Mouse (Mus musculus) hindbrain, embryonic 12.5 days (tissue): Measurements from ENCODE around the gene Supt7l. TPM values are rescaled to one million over a fixed set of nuclear protein-coding genes. Genes with fewer than 3 reads are reported as not detected.
A peak's percentile ranks its signal among the peaks of the same experiment; 100 is the strongest.
"Not testable (repeated sequence)": the region's sequence is repeated elsewhere in the genome, so short reads cannot be mapped to it uniquely, and the experiment has no call there.

ENCODE experiments used
- ATAC-seq: fragments of 200-750 bp; cut with Nextera tagmentation; 2 replicates; pipeline ENCODE4 v1.8.0; 2017; ENCODE audit warnings: moderate TSS enrichment; ENCODE audit not compliant: low FRiP score
- H3K27ac ChIP-seq: fragments of 300-500 bp; sonication (generic); 2 replicates; pipeline ENCODE4 v1.5.1; 2016; ENCODE audit warnings: mild to moderate bottlenecking
- H3K27me3 ChIP-seq: fragments of 300-500 bp; sonication (generic); 2 replicates; pipeline ENCODE4 v1.6.1; 2016; ENCODE audit warnings: mild to moderate bottlenecking
- H3K36me3 ChIP-seq: fragments of 300-500 bp; sonication (generic); 2 replicates; pipeline ENCODE4 v1.6.1; 2016; ENCODE audit warnings: mild to moderate bottlenecking
- H3K4me1 ChIP-seq: fragments of 300-500 bp; sonication (generic); 2 replicates; pipeline ENCODE4 v1.6.1; 2016
- H3K4me2 ChIP-seq: fragments of 300-500 bp; sonication (generic); replicated peaks from 2 replicates; pipeline ENCODE4 v1.6.1; 2016; ENCODE audit warnings: mild to moderate bottlenecking
- H3K4me3 ChIP-seq: fragments of 300-500 bp; sonication (generic); 2 replicates; pipeline ENCODE4 v1.5.1; 2016; ENCODE audit warnings: mild to moderate bottlenecking
- H3K9ac ChIP-seq: fragments of 300-500 bp; sonication (generic); 2 replicates; pipeline ENCODE4 v1.6.1; 2016; ENCODE audit warnings: mild to moderate bottlenecking, moderate library complexity
- H3K9me3 ChIP-seq: fragments of 300-500 bp; sonication (generic); replicated peaks from 2 replicates; pipeline ENCODE4 v1.6.1; 2016; ENCODE audit warnings: mild to moderate bottlenecking
- WGBS: fragments of 180-500 bp; shearing (Covaris S2); methylation state at CpG from one replicate; pipeline ENCODE4 v1.1.7; 2016; 5-methylcytosine and 5-hydroxymethylcytosine counted together
- polyA plus RNA-seq: library from polyadenylated mRNA; unstranded; fragments of >200 nt; fragmentation: Nextera tagmentation; extraction: Ambion mirVana; gene quantifications from 2 replicates; pipeline ENCODE4 v1.2.1, GENCODE M21; 2016

Supt7l gene
- 28.5 and 34.1 TPM in 2 replicates for polyA plus RNA-seq

- 82% methylated on average over 11 of the region's 11 CpGs for WGBS
These were observed at the start of gene Supt7l for GRCm38 (mm10) chr5:31527707-31528106. Gene Supt7l, minus strand, starts transcription at chr5:31527807.

GRCm38 (mm10) chr5:31576539-31576975, 49.0 kb upstream of the Supt7l start:
- Histone ChIP-seq H3K36me3 (no peaks in the 10 kb centered on the region; the same call in 1 of the 2 replicates), H3K4me2 (no peak overlapping the region), H3K27me3 (no peaks in the 10 kb centered on the region), H3K9me3 (no peaks in the 10 kb centered on the region), H3K9ac (no peak overlapping the region), H3K4me1 (peaks cover 1% of the 10 kb centered on the region; the same call in 1 of the 2 replicates), H3K27ac (no peak overlapping the region), H3K4me3 (no peak overlapping the region)
- no peak for ATAC-seq
- 61% methylated on average over 6 of the region's 7 CpGs for WGBS

More at GRCm38 (mm10) chr5:31527707-31528106, at the start of gene Supt7l:
- peak within 1 kb of the TSS; percentile 98 for H3K4me2 ChIP-seq
- peak within 1 kb of the TSS; percentile 81 for H3K27ac ChIP-seq
- not testable (repeated sequence) for H3K27me3 ChIP-seq, ATAC-seq, H3K9me3 ChIP-seq
- peak within 1 kb of the TSS; percentile 95 for H3K4me3 ChIP-seq
- peak within 1 kb of the TSS; percentile 88 for H3K9ac ChIP-seq
- peaks cover 39% of the 10 kb centered on the region for H3K36me3 ChIP-seq
- peaks cover 22% of the 10 kb centered on the region for H3K4me1 ChIP-seq

DNA sequence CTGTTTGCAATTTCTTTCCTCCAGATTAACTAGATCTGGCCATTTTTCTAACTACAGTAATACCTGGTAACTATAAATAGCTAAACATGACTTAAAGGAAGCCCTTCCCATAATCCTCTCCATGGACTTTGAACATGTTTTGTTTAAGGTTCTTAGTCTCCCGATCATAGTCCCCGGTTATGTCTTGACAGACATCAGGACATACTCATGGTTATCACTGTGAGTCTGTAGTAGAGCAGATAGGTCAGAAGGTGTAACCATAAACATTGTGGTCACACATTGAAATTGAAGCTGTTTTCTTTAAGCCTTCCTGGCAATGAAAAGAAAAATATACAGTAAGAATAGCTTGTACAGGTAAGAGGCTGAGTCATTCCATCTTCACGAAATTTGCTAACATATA, 46.1 kb upstream of the Supt7l start:
- Histone ChIP-seq H3K9ac (no peak overlapping the region), H3K4me2 (no peak overlapping the region), H3K27me3 (no peaks in the 10 kb centered on the region), H3K9me3 (no peaks in the 10 kb centered on the region), H3K4me3 (no peak overlapping the region), H3K36me3 (no peaks in the 10 kb centered on the region; the same call in 1 of the 2 replicates), H3K27ac (no peak overlapping the region), H3K4me1 (peaks cover 11% of the 10 kb centered on the region)
- 92% methylated on average over 3 of the region's 3 CpGs for WGBS
- no peak for ATAC-seq

GRCm38 (mm10) chr5:31571023-31571608, 43.5 kb upstream of the Supt7l start:
- H3K4me3 ChIP-seq: no peak overlapping the region
- H3K4me1 ChIP-seq: peaks cover 11% of the 10 kb centered on the region
- no peak overlapping the region for H3K27ac ChIP-seq
- H3K9me3 ChIP-seq: no peaks in the 10 kb centered on the region
- no peak for ATAC-seq
- 0 out of 2 replicates have a peak overlapping the region, but pooled peaks have one; percentile 27 for H3K9ac ChIP-seq
- peak overlapping the region; percentile 27 for H3K4me2 ChIP-seq
- 16% methylated on average over 20 of the region's 20 CpGs for WGBS
- no peaks in the 10 kb centered on the region; the same call in 1 of the 2 replicates for H3K36me3 ChIP-seq
- no peaks in the 10 kb centered on the region for H3K27me3 ChIP-seq

DNA sequence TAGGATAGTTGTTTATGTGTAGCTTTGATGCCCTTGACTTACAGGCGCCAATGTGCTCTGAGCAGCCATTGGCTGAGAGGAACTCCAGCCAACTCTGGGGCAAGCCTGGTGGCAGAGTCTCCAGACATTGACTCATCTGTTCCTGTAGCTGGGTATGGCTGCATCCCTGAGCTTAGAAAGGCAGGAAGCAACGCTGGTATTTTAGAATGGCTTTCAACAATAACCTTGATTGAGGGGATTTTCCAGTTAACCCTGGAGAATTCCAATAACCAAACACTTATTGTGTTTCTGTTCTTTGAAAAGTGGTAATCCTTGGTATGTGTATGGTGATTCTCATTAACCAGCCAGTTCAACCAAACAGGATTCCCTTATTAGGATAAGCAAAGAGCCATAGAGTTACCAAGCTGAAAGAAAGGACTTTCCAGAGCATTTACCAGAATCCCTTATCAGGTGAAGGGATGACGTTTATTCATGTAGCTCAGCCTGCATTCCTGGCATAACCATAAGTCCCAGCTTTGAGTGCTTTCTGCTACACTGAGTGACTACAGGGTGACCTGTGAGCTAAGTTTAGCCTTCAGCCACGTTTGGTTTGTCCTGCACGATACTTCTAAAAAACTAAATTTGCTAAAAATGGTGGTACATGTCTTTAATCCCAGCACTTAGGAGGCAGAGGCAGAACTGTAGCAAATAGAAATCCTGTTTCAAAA, 40.5 kb upstream of the Supt7l start:
- Histone ChIP-seq H3K9me3 (no peaks in the 10 kb centered on the region), H3K4me3 (no peak overlapping the region), H3K36me3 (no peaks in the 10 kb centered on the region; the same call in 1 of the 2 replicates), H3K27ac (no peak overlapping the region), H3K27me3 (no peaks in the 10 kb centered on the region), H3K4me1 (peaks cover 11% of the 10 kb centered on the region), H3K9ac (no peak overlapping the region), H3K4me2 (no peak overlapping the region)
- WGBS: 82% methylated on average over 5 of the region's 5 CpGs
- no peak for ATAC-seq

DNA sequence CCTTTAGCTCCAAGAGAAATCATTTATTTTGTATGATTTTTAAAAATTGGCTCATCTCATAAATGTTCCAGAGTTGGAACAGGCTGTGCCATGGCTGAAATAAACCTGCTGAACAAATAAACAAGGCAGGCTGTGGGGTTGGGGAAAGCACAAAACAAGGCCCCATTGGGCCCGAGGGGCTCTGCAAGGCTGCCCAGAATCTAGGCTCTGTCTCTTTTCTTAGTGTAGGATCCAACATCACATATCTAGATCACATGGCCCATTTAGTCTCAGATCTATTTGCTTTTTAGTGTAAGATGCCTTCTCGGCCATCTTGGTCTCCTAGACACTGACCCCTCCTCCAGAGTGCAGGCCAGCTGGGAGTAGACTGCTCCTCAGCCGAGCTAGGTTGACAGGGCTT, 38.9 kb upstream of the Supt7l start:
- 55% methylated on average over 3 of the region's 3 CpGs for WGBS
- H3K27ac ChIP-seq: no peak overlapping the region
- no peaks in the 10 kb centered on the region for H3K27me3 ChIP-seq
- 0 out of 2 replicates have a peak, but pooled peaks cover 3% of the 10 kb centered on the region for H3K36me3 ChIP-seq
- H3K9me3 ChIP-seq: no peaks in the 10 kb centered on the region
- peaks cover 8% of the 10 kb centered on the region for H3K4me1 ChIP-seq
- H3K9ac ChIP-seq: no peak overlapping the region
- no peak overlapping the region for H3K4me3 ChIP-seq
- H3K4me2 ChIP-seq: no peak overlapping the region
- ATAC-seq: no peak

- H3K27ac ChIP-seq: no peak overlapping the region
- H3K9me3 ChIP-seq: no peaks in the 10 kb centered on the region
- no peak overlapping the region for H3K9ac ChIP-seq
- H3K4me1 ChIP-seq: peaks cover 4% of the 10 kb centered on the region
- 0 out of 2 replicates have a peak, but pooled peaks cover 3% of the 10 kb centered on the region for H3K36me3 ChIP-seq
- H3K4me2 ChIP-seq: no peak overlapping the region
- no peak for ATAC-seq
- 73% methylated on average over 7 of the region's 7 CpGs for WGBS
- H3K4me3 ChIP-seq: no peak overlapping the region
- no peaks in the 10 kb centered on the region for H3K27me3 ChIP-seq
These were observed 38.4 kb upstream of the Supt7l start for GRCm38 (mm10) chr5:31566026-31566425.

DNA sequence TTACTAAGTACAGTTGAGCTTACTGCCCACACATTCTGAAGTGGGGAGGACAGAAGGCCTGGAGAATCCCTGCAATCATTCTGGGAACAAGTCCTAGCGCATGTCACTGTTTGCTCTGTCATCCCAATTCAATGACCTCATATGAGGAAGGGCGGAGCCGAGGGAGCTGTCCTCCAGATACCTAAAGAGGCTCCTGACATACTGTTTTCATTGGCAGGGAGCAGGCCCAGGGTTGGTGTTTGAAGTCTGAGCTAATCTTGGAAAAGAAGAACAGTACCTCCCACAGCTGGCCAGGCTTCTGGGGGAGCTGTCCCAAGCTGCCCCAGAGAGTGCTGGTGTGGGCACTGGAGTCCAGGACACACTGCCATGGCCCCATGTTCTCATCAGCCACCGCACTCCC, 37.4 kb upstream of the Supt7l start:
- WGBS: 86% methylated on average over 4 of the region's 4 CpGs
- Histone ChIP-seq H3K27me3 (no peaks in the 10 kb centered on the region), H3K4me3 (no peak overlapping the region), H3K4me2 (no peak overlapping the region), H3K9ac (no peak overlapping the region), H3K9me3 (no peaks in the 10 kb centered on the region), H3K36me3 (peaks cover 10% of the 10 kb centered on the region), H3K27ac (no peak overlapping the region), H3K4me1 (no peaks in the 10 kb centered on the region)
- no peak for ATAC-seq

- Histone ChIP-seq H3K27ac (no peak overlapping the region), H3K27me3 (no peaks in the 10 kb centered on the region), H3K36me3 (peaks cover 13% of the 10 kb centered on the region), H3K4me2 (no peak overlapping the region), H3K4me3 (no peak overlapping the region), H3K4me1 (no peaks in the 10 kb centered on the region), H3K9ac (no peak overlapping the region), H3K9me3 (no peaks in the 10 kb centered on the region)
- WGBS: 51% methylated on average over 7 of the region's 7 CpGs
- ATAC-seq: no peak
These were observed 36.3 kb upstream of the Supt7l start for GRCm38 (mm10) chr5:31563905-31564304.

GRCm38 (mm10) chr5:31563496-31563895, 35.9 kb upstream of the Supt7l start:
- Histone ChIP-seq H3K36me3 (peaks cover 13% of the 10 kb centered on the region), H3K4me2 (no peak overlapping the region), H3K9ac (no peak overlapping the region), H3K4me1 (no peaks in the 10 kb centered on the region), H3K4me3 (no peak overlapping the region), H3K27me3 (no peaks in the 10 kb centered on the region), H3K9me3 (no peaks in the 10 kb centered on the region), H3K27ac (no peak overlapping the region)
- WGBS: 7% methylated on average over 6 of the region's 6 CpGs
- no peak for ATAC-seq

GRCm38 (mm10) chr5:31562036-31562666, 34.5 kb upstream of the Supt7l start:
- Histone ChIP-seq H3K4me2 (no peak overlapping the region), H3K9ac (no peak overlapping the region), H3K27me3 (no peaks in the 10 kb centered on the region), H3K9me3 (no peaks in the 10 kb centered on the region), H3K4me1 (no peaks in the 10 kb centered on the region), H3K27ac (no peak overlapping the region), H3K36me3 (peaks cover 22% of the 10 kb centered on the region), H3K4me3 (no peak overlapping the region)
- 89% methylated on average over 7 of the region's 7 CpGs for WGBS
- ATAC-seq: no peak

DNA sequence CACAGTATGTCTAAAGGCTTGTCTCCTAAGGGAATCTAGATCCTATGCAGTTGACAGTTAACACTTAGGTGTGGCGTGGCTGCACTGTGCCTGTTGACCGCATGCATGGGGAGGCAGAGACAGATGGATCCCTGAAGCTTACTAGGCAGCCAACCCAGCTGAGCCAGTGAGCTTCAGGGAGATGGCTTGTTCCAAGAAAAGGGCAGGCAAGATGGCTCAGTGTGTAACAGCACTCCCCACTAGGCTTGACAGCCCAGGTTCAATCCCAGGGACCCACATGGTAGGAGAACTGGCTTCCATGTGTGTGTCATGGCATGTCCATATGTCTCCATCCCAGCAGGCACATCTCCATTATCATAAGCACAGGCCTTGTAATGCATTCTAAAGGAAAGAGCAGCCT, 32.7 kb upstream of the Supt7l start:
- no peaks in the 10 kb centered on the region for H3K4me1 ChIP-seq
- no peak overlapping the region for H3K9ac ChIP-seq
- no peak overlapping the region for H3K4me3 ChIP-seq
- H3K9me3 ChIP-seq: no peaks in the 10 kb centered on the region
- WGBS: 95% methylated on average over 2 of the region's 2 CpGs
- H3K27ac ChIP-seq: no peak overlapping the region
- H3K36me3 ChIP-seq: peaks cover 34% of the 10 kb centered on the region
- no peak for ATAC-seq
- no peaks in the 10 kb centered on the region for H3K27me3 ChIP-seq
- no peak overlapping the region for H3K4me2 ChIP-seq
